Mouse (Mus musculus): ENCODE results near the gene Aaas.

DNA sequence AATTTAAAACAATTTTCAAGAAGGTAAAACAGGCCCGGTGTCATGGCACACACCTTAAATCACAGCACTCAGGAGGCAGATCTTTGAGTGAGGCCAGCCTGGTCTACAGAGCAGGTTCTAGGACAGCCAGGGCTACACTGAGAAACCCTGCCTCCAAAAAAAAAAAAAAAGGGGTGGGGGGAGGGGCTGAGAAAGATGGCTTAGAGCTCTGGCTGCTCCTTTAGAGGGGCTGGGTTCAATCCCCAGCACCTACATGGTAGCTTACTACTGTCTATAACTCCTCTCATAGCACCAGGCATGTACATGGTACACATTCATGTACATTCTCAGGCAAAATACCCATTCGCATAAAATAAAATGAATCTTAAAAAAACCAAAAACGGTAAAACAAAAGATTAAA is 6.1 kb downstream of the Aaas start:
- no peak for TF ChIP-seq CTCF (IDR thresholded peaks at IDR 0.05)
- TF ChIP-seq EP300 (IDR thresholded peaks at IDR 0.05; ENCODE audit: insufficient read depth, low read depth, low read length): no peak
- TF ChIP-seq POLR2A (IDR thresholded peaks at IDR 0.05; ENCODE audit: insufficient read depth, low read depth, low read length): no peak
